Mouse (Mus musculus): ENCODE measurements around the gene Rcc1. TPM values are rescaled to one million over a fixed set of nuclear protein-coding genes. Genes with fewer than 3 reads are reported as not detected.
"Not testable (repeated sequence)": the region's sequence is repeated elsewhere in the genome, so short reads cannot be mapped to it uniquely, and the experiment has no call there.

Rcc1 gene
- polyA plus RNA-seq, 1 experiment from 2014 or later = 66.2 TPM

DNA sequence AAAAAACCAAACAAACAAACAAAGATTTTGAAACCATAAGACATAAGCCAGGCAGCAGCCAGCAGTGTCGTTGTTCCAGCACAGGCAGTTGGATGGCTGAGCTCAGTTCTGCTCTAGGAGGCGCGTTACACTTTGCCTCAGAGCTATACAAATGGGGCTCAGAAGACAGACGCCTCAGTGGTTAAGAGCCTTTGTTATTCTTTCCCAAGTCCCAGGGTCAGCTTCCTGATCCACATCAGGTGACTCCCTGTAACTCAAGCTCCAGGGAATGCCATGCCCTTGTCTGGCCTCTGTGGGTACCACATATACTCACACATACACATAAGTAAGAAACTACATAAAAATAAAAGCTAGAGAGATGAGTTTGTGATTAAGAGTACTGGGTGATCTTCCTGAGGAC lies 62.3 kb downstream of the Rcc1 start:
- no peak for ATAC-seq (ENCODE audit: low FRiP score, low TSS enrichment)
- Histone ChIP-seq H3K9ac (ENCODE audit: low read depth, low read length) (no peak overlapping the region), H3K27me3 (ENCODE audit: control insufficient read depth, insufficient read depth, low read length) (no peaks in the 10 kb centered on the region), H3K9me3 (ENCODE audit: control insufficient read depth, low read length) (peaks cover 3% of the 10 kb centered on the region; the same call in 1 of the 2 replicates), H3K27ac (ENCODE audit: low read depth, low read length) (no peak overlapping the region), H3K36me3 (ENCODE audit: control insufficient read depth, insufficient read depth, low read length) (peaks cover 26% of the 10 kb centered on the region), H3K4me1 (ENCODE audit: control insufficient read depth, insufficient read depth, low read length) (no peaks in the 10 kb centered on the region), H3K4me2 (replicated peaks; ENCODE audit: low read depth, low read length) (no peak overlapping the region), H3K4me3 (ENCODE audit: low read length) (no peak overlapping the region)
- WGBS = 82% methylated on average over 4 of the region's 4 CpGs

DNA sequence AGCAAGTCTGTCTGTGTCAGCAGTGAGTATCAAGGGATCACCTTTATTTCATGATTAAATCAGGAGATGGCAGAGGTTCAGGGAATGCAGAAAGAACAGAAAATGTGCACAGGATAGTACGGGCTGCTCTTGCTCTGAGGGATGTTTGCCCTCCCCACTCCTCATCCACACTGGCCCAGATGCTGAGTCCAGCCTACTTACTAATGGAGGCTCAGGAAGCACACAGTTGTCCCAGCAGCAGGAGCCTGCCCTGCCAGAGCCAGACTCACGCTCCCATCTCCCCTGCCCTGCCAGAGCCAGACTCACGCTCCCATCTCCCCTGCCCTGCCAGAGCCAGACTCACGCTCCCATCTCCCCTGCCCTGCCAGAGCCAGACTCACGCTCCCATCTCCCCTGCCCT lies 64.6 kb downstream of the Rcc1 start:
- not testable (repeated sequence) for H3K9ac ChIP-seq (ENCODE audit: low read depth, low read length); ATAC-seq (ENCODE audit: low FRiP score, low TSS enrichment); H3K27ac ChIP-seq (ENCODE audit: low read depth, low read length); H3K4me1 ChIP-seq (ENCODE audit: control insufficient read depth, insufficient read depth, low read length); H3K4me3 ChIP-seq (ENCODE audit: low read length); H3K4me2 ChIP-seq (replicated peaks; ENCODE audit: low read depth, low read length); H3K27me3 ChIP-seq (ENCODE audit: control insufficient read depth, insufficient read depth, low read length); H3K9me3 ChIP-seq (ENCODE audit: control insufficient read depth, low read length)
- peaks cover 42% of the 10 kb centered on the region for H3K36me3 ChIP-seq (ENCODE audit: control insufficient read depth, insufficient read depth, low read length)
- WGBS = 92% methylated on average over 3 of the region's 5 CpGs

Other genes with a start within 250 kb of the Rcc1 start
- 0.09 and 0.30 TPM in 2 replicates for gene Oprd1, start 209.1 kb downstream of the Rcc1 start, polyA plus RNA-seq (2014; fragmentation: Nextera tagmentation; extraction: Ambion mirVana)
- gene Ythdf2, start 141.3 kb downstream of the Rcc1 start, polyA plus RNA-seq (2014; fragmentation: Nextera tagmentation; extraction: Ambion mirVana) = 104 and 133 TPM in 2 replicates
- 29.7 and 41.0 TPM in 2 replicates for gene Gmeb1, start 92.0 kb downstream of the Rcc1 start, polyA plus RNA-seq (2014; fragmentation: Nextera tagmentation; extraction: Ambion mirVana)
- 42.7 and 46.6 TPM in 2 replicates for gene Taf12, start 79.2 kb downstream of the Rcc1 start, polyA plus RNA-seq (2014; fragmentation: Nextera tagmentation; extraction: Ambion mirVana)
- gene Rab42, start 50.2 kb downstream of the Rcc1 start, polyA plus RNA-seq (2014; fragmentation: Nextera tagmentation; extraction: Ambion mirVana) = 2.4 and 3.5 TPM in 2 replicates
- 79.5 and 86.2 TPM in 2 replicates for gene Trnau1ap, start 24.1 kb downstream of the Rcc1 start, polyA plus RNA-seq (2014; fragmentation: Nextera tagmentation; extraction: Ambion mirVana)
- 22.3 and 31.8 TPM in 2 replicates for gene Phactr4, start 68.9 kb upstream of the Rcc1 start, polyA plus RNA-seq (2014; fragmentation: Nextera tagmentation; extraction: Ambion mirVana)
- 19.3 and 24.5 TPM in 2 replicates for gene Med18, start 110.3 kb upstream of the Rcc1 start, polyA plus RNA-seq (2014; fragmentation: Nextera tagmentation; extraction: Ambion mirVana)
- gene Sesn2, start 156.9 kb upstream of the Rcc1 start, polyA plus RNA-seq (2014; fragmentation: Nextera tagmentation; extraction: Ambion mirVana) = 12.4 and 15.4 TPM in 2 replicates
- 1,253 and 1,671 TPM in 2 replicates for gene Atpif1, start 180.1 kb upstream of the Rcc1 start, polyA plus RNA-seq (2014; fragmentation: Nextera tagmentation; extraction: Ambion mirVana)
- gene Dnajc8, start 181.9 kb upstream of the Rcc1 start, polyA plus RNA-seq (2014; fragmentation: Nextera tagmentation; extraction: Ambion mirVana) = 176 and 238 TPM in 2 replicates
- gene Ptafr, start 210.5 kb upstream of the Rcc1 start, polyA plus RNA-seq (2014; fragmentation: Nextera tagmentation; extraction: Ambion mirVana) = 0.23 and 0.47 TPM in 2 replicates